Mouse (Mus musculus) cerebellum, postnatal 10 days (tissue): ENCODE measurements around the gene Tpcn1.
A peak's percentile ranks its signal among the peaks of the same experiment; 100 is the strongest.
"Not testable (repeated sequence)": the region's sequence is repeated elsewhere in the genome, so short reads cannot be mapped to it uniquely, and the experiment has no call there.

Source experiments
- DNase-seq, 2 experiments: peaks; one replicate each; pipeline ENCODE4 v3.0.0; 2021; ENCODE audit warnings: mixed read lengths in 2 of 2

Gene Tpcn1

DNA sequence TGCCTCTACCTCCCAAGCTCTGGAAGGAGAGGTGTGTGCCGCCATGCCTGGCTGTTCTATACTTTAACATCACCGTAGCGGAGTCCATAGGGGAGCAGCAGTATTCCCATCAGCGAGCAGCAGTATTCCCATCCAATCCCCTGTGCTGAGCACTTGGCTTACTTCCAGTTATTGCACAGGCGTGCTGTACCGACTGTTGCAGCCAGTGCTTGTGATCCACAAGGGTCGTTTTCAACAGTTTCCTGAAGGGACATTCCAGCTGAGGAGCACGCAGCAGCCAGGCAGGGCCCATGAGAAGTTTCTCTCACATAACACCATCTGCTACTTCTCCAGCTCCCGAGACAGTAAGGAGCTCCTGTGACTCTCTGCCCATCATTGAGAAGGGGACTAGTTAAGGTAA lies 82.0 kb downstream of the Tpcn1 start:
- no peak for DNase-seq

DNA sequence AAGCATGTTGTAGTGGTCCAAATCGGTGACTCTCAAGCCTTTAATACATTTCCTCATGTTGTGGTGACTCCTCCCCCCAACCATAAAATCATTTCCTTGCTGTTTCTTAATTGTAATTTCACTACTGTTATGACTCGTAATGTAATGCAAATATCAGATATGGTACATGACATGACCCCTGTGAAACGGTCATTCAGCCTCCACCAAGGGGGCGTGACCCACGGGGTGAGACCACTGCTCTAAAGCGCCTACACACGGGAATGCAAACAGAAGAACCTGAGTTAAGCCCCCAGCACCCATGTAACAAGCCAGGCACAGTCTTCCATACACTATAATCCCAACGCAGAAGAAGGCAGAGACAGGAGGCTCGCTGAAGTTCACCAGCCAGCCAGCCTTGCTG lies 82.7 kb downstream of the Tpcn1 start:
- no peak for DNase-seq

GRCm38 (mm10) chr5:120505368-120505767 lies 83.1 kb downstream of the Tpcn1 start:
- peak; percentile 85 for DNase-seq

GRCm38 (mm10) chr5:120503144-120503795 lies 85.2 kb downstream of the Tpcn1 start, which contains the start of gene Plbd2:
TSS of gene Plbd2 (minus strand) at chr5:120503625.
- peak; percentile 97 for DNase-seq

GRCm38 (mm10) chr5:120502675-120503143 lies 85.8 kb downstream of the Tpcn1 start:
- DNase-seq = peak; percentile 42 to 44

- DNase-seq = peak; percentile 71 to 72
Measured at GRCm38 (mm10) chr5:120502147-120502621, 86.3 kb downstream of the Tpcn1 start.

DNA sequence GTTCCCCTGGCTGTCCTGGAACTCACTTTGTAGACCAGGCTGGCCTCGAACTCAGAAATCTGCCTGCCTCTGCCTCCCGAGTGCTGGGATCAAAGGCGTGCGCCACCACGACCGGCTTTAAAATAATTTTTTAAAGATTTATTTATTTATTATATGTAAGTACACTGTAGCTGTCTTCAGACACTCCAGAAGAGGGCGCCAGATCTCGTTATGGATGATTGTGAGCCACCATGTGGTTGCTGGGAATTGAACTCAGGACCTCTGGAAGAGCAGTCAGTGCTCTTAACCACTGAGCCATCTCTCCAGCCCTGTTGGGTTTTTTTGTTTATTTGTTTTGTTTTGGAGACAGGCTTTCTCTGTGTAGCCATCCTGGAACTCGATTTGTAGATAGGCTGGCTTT lies 87.9 kb downstream of the Tpcn1 start:
- DNase-seq = not testable (repeated sequence)

- no peak for DNase-seq
Measured at GRCm38 (mm10) chr5:120499202-120499601, 89.3 kb downstream of the Tpcn1 start.

DNA sequence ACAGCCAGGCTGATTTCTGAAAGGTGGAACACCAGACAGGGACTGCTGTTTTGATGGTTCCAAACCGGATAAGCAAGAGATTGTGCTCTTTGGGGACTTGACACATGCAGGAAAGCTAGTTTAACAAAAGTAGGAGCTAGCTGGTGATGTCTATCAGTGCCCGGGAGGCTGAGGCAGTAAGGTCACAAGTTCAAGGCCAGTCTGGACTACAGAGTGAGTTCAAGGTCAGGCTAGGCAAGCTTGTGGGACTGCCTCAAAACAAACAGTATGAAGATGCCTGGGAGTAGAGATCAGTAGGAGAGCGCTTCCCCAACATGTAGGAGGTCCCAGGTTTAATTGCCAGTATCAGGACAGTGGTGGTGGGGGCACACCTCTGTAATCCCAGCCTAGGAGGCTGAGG lies 91.4 kb downstream of the Tpcn1 start:
- no peak for DNase-seq

DNA sequence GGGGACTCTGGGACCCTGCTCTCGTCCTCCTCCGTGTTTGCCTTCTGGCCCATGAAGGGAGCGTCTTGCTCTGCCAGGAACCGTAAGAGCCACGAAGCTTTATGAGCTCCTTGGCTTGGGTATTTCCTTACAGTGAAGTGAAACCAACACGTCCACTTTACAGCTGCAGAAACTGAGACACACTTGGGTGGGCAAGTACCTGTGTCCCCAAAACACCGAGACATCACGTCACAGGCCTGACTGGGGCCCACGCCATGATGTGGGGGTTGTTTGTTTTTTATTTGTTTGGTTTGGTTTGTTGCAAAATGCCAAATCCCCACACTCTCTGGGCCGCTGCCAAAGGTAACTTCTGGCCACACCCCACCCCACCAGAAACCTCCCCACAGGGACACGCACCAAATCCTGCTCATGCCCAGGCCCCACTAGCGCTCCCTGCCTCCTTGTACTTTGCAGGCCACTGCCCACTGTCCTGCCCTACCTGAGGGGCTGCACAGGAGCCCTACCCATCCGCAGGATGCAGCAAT lies 92.7 kb downstream of the Tpcn1 start:
- no peak for DNase-seq

DNA sequence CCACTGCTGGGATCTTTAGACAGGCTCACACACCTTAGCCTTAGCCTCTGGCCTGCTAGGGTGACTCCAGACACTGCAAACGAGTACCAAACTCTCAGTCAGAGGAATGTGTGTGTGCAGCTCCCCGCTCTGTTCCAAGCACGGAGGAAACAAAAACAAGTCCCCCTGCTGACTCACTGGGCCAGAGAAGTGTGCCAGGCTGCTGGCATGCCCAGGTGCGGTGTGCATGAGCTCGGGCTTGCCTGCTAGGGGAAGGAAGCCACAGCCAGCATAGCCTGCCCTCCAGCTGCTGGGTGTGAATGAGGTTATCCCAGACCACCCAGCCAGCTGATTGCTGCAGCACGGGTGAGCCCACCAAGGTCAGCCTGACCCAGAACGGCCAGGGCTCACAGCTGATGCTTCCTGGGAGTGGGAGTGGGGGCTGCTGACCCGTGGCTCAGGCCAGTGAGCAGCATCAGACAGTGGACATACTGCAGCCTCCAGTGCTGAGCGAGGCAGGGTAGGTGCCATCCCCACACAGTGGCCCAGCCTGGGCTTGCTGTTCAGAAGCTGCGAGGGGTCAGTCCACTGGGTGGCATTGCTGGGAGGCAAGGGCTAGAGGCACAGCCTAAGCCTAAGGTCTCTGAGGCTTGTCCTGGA lies 93.3 kb downstream of the Tpcn1 start:
- peak in 1 of 2 experiments; percentile 41 for DNase-seq

GRCm38 (mm10) chr5:120493873-120494395 lies 94.5 kb downstream of the Tpcn1 start:
- DNase-seq = peak; percentile 79 to 82

- DNase-seq = no peak
Measured at GRCm38 (mm10) chr5:120493440-120493839, 95.0 kb downstream of the Tpcn1 start.

- peak; percentile 71 to 79 for DNase-seq
Measured at GRCm38 (mm10) chr5:120492437-120492836, 96.0 kb downstream of the Tpcn1 start.

GRCm38 (mm10) chr5:120490679-120491192 lies 97.7 kb downstream of the Tpcn1 start:
- DNase-seq = peak; percentile 79 to 80

DNA sequence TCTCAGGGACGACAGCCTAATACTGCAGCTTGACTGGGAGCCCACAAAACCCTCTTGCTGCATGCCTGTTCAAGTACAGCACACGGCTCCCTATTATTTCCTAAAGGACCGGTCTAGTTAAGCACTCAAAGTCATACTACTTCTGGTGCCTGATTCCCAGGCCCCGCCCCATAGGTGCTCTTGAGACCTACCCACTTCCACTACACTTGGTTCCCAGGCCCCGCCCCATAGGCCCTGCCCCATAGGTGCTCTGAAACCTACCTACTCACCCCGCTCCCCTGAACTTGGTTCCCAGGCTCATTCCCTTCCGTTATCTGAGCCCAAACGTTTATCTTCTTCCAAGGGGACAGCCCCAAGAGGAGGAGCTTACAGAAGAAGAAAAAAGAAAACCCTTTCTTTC lies 100.6 kb downstream of the Tpcn1 start:
- DNase-seq = no peak
